Mouse (Mus musculus) forebrain, embryonic 16.5 days (tissue): ENCODE data around the gene Kcnk10. TPM values are rescaled to one million over a fixed set of nuclear protein-coding genes. Genes with fewer than 3 reads are reported as not detected.

Experiments used
- ATAC-seq: fragments of 200-750 bp; cut with Nextera tagmentation; 2 replicates; pipeline ENCODE4 v1.8.0; 2017; ENCODE audit warnings: mild to moderate bottlenecking, moderate library complexity
- H3K27ac ChIP-seq: fragments of 300-500 bp; sonication (generic); 2 replicates; pipeline ENCODE4 v1.5.1; 2014; ENCODE audit warnings: low read length, control low read depth
- H3K27me3 ChIP-seq: fragments of 300-500 bp; sonication (generic); replicated peaks from 2 replicates; pipeline ENCODE4 v1.6.1; 2014; ENCODE audit warnings: low read length; ENCODE audit not compliant: control insufficient read depth, insufficient read depth
- H3K36me3 ChIP-seq: fragments of 300-500 bp; sonication (generic); 2 replicates; pipeline ENCODE4 v1.6.1; 2014; ENCODE audit not compliant: control insufficient read depth, insufficient read depth
- H3K4me1 ChIP-seq: fragments of 300-500 bp; sonication (generic); replicated peaks from 2 replicates; pipeline ENCODE4 v1.6.1; 2014; ENCODE audit warnings: low read length; ENCODE audit not compliant: control insufficient read depth, insufficient read depth
- H3K4me2 ChIP-seq: fragments of 300-500 bp; sonication (generic); 2 replicates; pipeline ENCODE4 v1.6.1; 2014; ENCODE audit warnings: mild to moderate bottlenecking, low read length, control low read depth
- H3K4me3 ChIP-seq: fragments of 300-500 bp; sonication (generic); replicated peaks from 2 replicates; pipeline ENCODE4 v1.5.1; 2014; ENCODE audit warnings: mild to moderate bottlenecking, low read length, control low read depth
- H3K9ac ChIP-seq: fragments of 300-500 bp; sonication (generic); replicated peaks from 2 replicates; pipeline ENCODE4 v1.6.1; 2014; ENCODE audit warnings: low read depth, low read length, control low read depth
- H3K9me3 ChIP-seq: fragments of 300-500 bp; sonication (generic); 2 replicates; pipeline ENCODE4 v1.6.1; 2016; ENCODE audit warnings: low read length; ENCODE audit not compliant: control insufficient read depth
- WGBS: fragments of 180-500 bp; shearing (Covaris S2); extraction: QIAGEN DNeasy Blood & Tissue Kit; methylation state at CpG from one replicate; pipeline ENCODE4 v1.1.7; 2014; 5-methylcytosine and 5-hydroxymethylcytosine counted together
- polyA plus RNA-seq: library from polyadenylated mRNA; unstranded; fragments of >200 nt; fragmentation: Nextera tagmentation; extraction: Ambion mirVana; gene quantifications from 2 replicates; pipeline ENCODE4 v1.2.1, GENCODE M21; 2015

Gene Kcnk10
- polyA plus RNA-seq, 1 experiment from 2014 or later: 58.8 TPM

DNA sequence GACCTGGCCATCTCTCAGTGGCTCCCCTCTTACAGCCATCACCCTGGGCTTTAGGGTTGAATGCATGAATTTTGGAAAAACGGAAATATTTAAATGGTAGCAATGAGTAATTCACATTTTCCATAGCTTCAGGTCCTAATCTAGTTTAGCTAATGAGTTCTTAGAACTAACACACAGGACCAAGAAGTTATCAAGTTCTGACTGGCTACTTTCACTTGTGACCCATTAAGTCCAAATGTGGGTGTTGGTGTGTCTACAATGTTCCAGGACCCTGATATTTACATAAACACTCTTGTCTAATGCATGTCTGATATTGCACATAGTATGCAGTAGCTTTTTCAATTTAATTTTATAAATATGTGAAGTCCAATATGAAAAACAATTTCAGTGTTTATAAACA is 27.2 kb upstream of the Kcnk10 start:
- no peak for ATAC-seq
- H3K9me3 ChIP-seq: no peaks in the 10 kb centered on the region
- H3K9ac ChIP-seq: no peak overlapping the region
- no peaks in the 10 kb centered on the region for H3K36me3 ChIP-seq
- no peak overlapping the region for H3K27ac ChIP-seq
- no peak overlapping the region for H3K4me2 ChIP-seq
- 81% methylated on average over 1 of the region's 1 CpGs for WGBS
- no peak overlapping the region for H3K4me3 ChIP-seq
- H3K4me1 ChIP-seq: peaks cover 6% of the 10 kb centered on the region; the same call in 1 of the 2 replicates
- H3K27me3 ChIP-seq: no peaks in the 10 kb centered on the region

DNA sequence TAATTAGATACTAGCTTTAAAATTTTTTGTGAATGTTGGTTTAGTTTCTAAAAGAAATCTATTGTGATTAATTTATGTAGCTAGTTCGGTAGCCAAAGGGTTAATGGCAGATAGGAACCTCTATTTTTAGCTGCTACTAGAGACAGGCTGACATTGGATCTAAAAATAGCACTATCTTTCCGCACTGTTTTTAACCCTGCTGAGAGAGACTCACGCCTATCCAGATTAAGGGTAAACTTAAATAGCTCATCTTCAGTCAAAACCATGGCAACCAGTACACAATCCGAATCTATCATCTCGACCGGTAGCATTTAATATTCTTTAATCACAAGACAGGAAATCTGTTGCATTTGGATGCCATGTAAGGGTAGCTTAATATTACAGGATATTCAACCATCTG is 24.0 kb upstream of the Kcnk10 start:
- Histone ChIP-seq H3K27me3 (no peaks in the 10 kb centered on the region), H3K4me2 (peak overlapping the region; percentile 17; the same call in 1 of the 2 replicates), H3K9me3 (peaks cover 3% of the 10 kb centered on the region; the same call in 1 of the 2 replicates), H3K4me3 (no peak overlapping the region), H3K27ac (no peak overlapping the region), H3K4me1 (peaks cover 6% of the 10 kb centered on the region; the same call in 1 of the 2 replicates), H3K9ac (no peak overlapping the region), H3K36me3 (no peaks in the 10 kb centered on the region)
- peak; percentile 83 for ATAC-seq
- 29% methylated on average over 6 of the region's 6 CpGs for WGBS

DNA sequence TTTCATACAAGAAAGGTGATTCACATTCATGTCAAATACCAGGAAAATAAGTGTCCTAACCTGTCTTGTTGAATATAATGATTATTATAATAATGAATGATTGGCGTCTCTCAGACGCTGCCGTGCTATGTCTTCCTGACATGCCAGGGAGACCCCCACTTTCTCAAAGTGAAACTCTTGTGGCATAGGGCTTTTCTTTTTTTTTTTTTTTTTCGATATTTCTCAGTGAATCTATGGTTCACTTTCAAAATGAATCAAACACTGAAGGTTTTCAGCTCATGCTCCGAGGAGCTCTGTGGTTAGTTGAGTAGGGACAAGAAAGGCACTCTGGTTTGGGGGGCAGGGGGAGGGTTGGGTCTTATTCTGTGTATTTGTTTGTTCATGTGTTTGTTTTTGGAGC is 22.8 kb upstream of the Kcnk10 start:
- Histone ChIP-seq H3K27me3 (no peaks in the 10 kb centered on the region), H3K4me3 (no peak overlapping the region), H3K9me3 (peaks cover 3% of the 10 kb centered on the region; the same call in 1 of the 2 replicates), H3K4me2 (no peak overlapping the region), H3K4me1 (peaks cover 3% of the 10 kb centered on the region; the same call in 1 of the 2 replicates), H3K36me3 (no peaks in the 10 kb centered on the region), H3K27ac (no peak overlapping the region), H3K9ac (no peak overlapping the region)
- ATAC-seq: no peak
- WGBS: 86% methylated on average over 5 of the region's 5 CpGs

DNA sequence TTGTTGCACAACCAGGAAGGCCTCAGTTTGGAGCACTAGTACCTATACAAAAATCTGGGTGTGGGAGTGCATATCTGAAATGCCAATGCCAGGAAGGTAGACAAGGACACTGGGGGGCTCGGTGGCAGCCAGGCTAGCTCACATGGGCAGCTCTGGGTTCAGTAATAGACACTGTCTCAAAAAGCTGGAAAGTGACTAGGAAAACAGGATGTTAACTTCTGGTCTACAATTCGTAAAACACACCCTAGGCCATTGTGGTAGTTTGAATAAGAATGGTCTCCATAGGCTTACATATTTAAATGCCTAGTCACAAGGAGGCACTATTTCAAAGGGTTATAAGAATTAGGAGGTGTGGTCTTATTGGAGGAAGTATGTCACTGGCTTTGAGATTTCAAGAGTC is 12.9 kb upstream of the Kcnk10 start:
- H3K27ac ChIP-seq: no peak overlapping the region
- no peaks in the 10 kb centered on the region for H3K27me3 ChIP-seq
- no peaks in the 10 kb centered on the region for H3K36me3 ChIP-seq
- H3K4me3 ChIP-seq: no peak overlapping the region
- no peak overlapping the region for H3K9ac ChIP-seq
- 84% methylated on average over 2 of the region's 2 CpGs for WGBS
- H3K4me1 ChIP-seq: no peaks in the 10 kb centered on the region
- H3K4me2 ChIP-seq: no peak overlapping the region
- no peak for ATAC-seq
- peaks cover 9% of the 10 kb centered on the region; the same call in 1 of the 2 replicates for H3K9me3 ChIP-seq

DNA sequence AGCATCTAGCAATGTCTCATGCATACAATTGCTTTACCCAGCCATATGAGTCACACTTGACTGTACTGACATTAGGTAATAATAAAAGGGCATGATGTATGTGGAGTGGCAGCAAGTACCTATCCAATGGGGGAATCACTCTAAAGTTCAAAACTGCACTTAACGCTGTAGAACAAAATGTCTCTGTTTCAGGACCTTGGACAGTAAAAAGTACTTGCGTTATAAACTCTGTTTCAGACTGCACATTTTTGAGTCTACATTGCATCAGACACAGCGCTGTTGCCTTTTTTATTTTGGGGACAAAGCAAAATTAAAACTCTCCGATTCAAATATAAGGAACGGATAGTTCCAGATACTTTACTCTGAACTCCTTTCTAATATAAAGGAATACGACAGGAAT is 10.5 kb upstream of the Kcnk10 start:
- H3K4me1 ChIP-seq: no peaks in the 10 kb centered on the region
- no peak overlapping the region for H3K9ac ChIP-seq
- H3K4me3 ChIP-seq: no peak overlapping the region
- no peak overlapping the region for H3K27ac ChIP-seq
- peaks cover 9% of the 10 kb centered on the region; the same call in 1 of the 2 replicates for H3K9me3 ChIP-seq
- no peaks in the 10 kb centered on the region for H3K27me3 ChIP-seq
- H3K4me2 ChIP-seq: no peak overlapping the region
- H3K36me3 ChIP-seq: no peaks in the 10 kb centered on the region
- ATAC-seq: no peak
- 74% methylated on average over 6 of the region's 6 CpGs for WGBS

DNA sequence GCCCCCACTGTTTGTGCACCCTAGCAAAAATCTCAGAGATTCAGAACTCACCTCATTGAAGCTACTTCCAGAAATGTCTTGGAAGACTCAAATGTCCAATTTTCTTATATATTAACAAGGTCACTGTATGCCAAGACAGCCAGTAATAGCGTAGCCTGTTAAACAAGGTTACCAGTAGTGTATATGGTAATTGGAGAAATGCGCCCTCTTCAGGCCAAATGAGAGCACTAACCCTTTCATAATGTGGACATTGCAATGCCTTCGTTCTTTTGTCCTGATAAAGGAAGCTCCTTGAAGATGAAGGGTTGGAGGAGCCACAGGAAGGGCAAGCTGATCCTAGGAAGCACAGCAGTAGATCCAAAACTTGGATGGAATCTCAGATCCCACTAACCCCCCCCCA is 7.2 kb upstream of the Kcnk10 start:
- Histone ChIP-seq H3K9me3 (no peaks in the 10 kb centered on the region), H3K36me3 (no peaks in the 10 kb centered on the region), H3K4me1 (no peaks in the 10 kb centered on the region), H3K27me3 (no peaks in the 10 kb centered on the region), H3K4me3 (no peak overlapping the region), H3K27ac (no peak overlapping the region), H3K9ac (no peak overlapping the region), H3K4me2 (no peak overlapping the region)
- no peak for ATAC-seq
- 38% methylated on average over 3 of the region's 3 CpGs for WGBS

DNA sequence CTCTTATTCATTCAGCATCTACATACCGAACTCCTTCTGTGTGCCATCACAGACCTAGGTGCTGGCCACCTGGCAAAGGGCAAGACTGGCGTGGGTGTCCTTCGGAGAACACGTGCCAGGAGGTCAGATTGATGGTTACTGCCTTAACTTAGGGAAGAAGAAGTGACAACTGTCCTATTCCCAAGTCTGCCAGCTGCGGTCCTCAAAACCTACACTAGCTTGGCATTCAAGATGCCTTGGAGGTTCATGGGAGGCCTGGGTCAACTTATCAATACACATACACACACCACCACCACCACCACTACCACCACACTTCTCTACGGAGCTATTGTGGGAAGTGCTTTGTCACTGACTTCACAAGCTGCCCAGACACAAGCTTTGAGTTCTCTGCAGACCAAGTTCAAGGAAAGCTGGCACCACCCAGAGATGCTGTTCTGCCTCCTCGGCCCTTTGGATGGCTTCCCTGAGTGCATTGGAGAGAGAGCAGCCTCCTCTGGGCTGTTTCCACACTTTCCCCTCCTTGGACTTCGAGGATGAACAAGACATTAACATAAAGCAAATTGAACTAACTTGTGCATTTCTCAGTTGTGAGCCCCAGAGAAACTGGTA is 2.1 kb downstream of the Kcnk10 start:
- Histone ChIP-seq H3K27me3 (no peaks in the 10 kb centered on the region), H3K9me3 (no peaks in the 10 kb centered on the region), H3K27ac (no peak overlapping the region), H3K4me1 (peaks cover 36% of the 10 kb centered on the region), H3K4me3 (peak overlapping the region; percentile 65), H3K4me2 (peak overlapping the region; percentile 66), H3K36me3 (no peaks in the 10 kb centered on the region), H3K9ac (peak overlapping the region; percentile 84; the same call in 1 of the 2 replicates)
- WGBS: 50% methylated on average over 8 of the region's 8 CpGs
- ATAC-seq: no peak

DNA sequence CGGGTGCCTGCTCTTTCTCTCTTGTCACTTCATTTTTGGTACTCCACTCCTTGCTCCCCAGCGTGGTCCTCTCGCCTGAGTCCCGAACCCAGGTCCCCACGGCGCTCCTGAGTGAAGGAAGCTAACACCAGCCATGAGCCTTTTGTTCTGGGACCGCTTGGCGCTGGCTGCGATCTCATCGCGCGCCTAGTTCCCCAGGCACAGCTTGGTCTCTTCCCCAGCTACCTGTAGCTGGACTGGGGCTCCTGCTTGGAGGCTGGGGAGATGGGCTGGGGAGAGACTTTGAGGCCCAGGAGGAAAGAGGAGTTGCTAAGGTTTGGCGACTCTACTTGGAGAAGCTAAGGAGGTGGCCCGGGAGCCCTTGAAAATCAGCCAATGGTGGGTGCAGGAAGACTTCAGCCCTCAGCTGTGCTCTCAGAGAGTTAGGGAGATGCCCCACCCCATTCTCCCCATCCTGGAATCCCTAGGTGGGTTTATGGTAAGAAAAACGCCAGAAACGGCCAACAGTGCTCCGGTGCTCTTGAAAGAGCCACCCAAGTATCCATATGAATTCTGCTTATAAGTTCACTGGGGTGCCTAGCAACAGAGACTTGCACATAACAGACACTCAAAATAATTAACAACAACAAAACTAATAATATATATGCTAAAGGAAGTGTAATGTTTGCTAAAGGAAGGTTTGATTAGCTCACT is 2.8 kb downstream of the Kcnk10 start:
- H3K4me3 ChIP-seq: peak overlapping the region; percentile 65
- H3K27me3 ChIP-seq: no peaks in the 10 kb centered on the region
- peak overlapping the region; percentile 84 for H3K9ac ChIP-seq
- no peaks in the 10 kb centered on the region for H3K9me3 ChIP-seq
- peak overlapping the region; percentile 66 for H3K4me2 ChIP-seq
- H3K4me1 ChIP-seq: peaks cover 42% of the 10 kb centered on the region
- no peaks in the 10 kb centered on the region for H3K36me3 ChIP-seq
- 5% methylated on average over 17 of the region's 17 CpGs for WGBS
- peak overlapping the region; percentile 94 for H3K27ac ChIP-seq
- peak; percentile 9 for ATAC-seq

DNA sequence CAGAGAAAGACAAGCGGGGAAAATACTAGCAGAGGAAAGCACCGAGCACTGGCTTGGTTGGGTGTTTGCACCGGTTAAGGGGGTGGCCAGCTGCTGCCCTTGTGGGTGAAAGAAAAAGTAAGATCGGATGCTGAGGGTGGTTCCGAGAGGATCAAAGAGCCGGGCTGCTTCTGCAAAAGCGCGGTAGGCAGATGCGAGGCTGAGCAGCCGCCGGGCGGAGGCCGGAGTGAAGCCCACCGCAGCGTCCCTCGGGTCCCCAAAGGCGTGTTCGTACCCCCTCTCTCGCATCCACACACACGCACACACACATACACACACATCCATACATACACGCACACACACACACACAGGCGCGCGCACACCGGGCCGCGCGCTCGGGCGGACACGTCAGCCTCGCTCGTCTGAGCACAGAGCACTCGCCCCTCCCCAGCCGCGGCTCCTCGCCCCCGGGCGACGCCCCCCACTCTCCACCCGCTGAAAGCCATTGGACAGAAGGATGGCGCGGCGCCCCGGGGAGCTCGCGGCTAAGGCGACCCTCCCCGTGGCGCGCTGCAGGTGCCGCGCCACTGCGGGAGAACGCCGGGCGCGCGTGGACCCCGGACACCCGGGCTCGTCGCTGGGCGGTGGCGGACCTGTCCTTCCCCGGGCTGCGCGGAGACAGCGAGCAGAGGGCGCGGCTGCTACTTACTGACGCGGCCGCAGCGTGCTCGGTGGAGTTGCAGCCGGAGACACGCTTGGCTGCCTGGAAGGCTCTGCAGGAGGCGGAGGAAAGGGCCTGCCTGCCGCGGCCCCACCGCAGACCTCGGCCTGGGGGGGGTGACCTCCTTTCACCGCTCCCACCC is 3.5 kb downstream of the Kcnk10 start:
- Histone ChIP-seq H3K36me3 (no peaks in the 10 kb centered on the region), H3K27me3 (no peaks in the 10 kb centered on the region), H3K9ac (peak overlapping the region; percentile 84), H3K4me3 (peak overlapping the region; percentile 65), H3K4me1 (peaks cover 49% of the 10 kb centered on the region), H3K27ac (peak overlapping the region; percentile 94), H3K9me3 (no peaks in the 10 kb centered on the region), H3K4me2 (peak overlapping the region; percentile 66)
- peak; percentile 90 for ATAC-seq
- under 1% methylated on average over 78 of the region's 84 CpGs for WGBS
